19 mouse cellular contexts compared by ENCODE assay signal in genomic region chr13:38537521-38537920, GRCm38 (mm10). TPM values are rescaled to one million over a fixed set of nuclear protein-coding genes. Genes with fewer than 3 reads are reported as not detected.
DNase-seq lines count a peak whose midpoint lies in the region; ATAC-seq and TF ChIP-seq lines count a peak whose summit lies in the region.
"Had no signal": no experiment of that assay in that cellular context is flagged by ENCODE, and none has a peak within 500 bp of the region (broad histone marks: within the 10 kb centered on the region; RNA-seq: fewer than 3 reads in every experiment).

No protein-coding gene starts in this region.

- no peaks in the 10 kb centered on the region; the same call in 1 of the 2 replicates for H3K27me3 ChIP-seq in heart, embryonic 10.5 days (ENCODE audit: insufficient read depth, poor library complexity, severe bottlenecking)
- H3K27me3 ChIP-seq in limb, embryonic 11.5 days (ENCODE audit: control insufficient read depth, insufficient read depth, low read length) = no peaks in the 10 kb centered on the region
- H3K27me3 ChIP-seq in limb, embryonic 10.5 days (ENCODE audit: low read depth, poor library complexity, severe bottlenecking) = no peaks in the 10 kb centered on the region
- no peaks in the 10 kb centered on the region for H3K27me3 ChIP-seq in midbrain, postnatal 0 days (ENCODE audit: insufficient read depth, low read length)
- no peaks in the 10 kb centered on the region for H3K27me3 ChIP-seq in midbrain, embryonic 14.5 days (ENCODE audit: control insufficient read depth, insufficient read depth, low read length)
- no peaks in the 10 kb centered on the region for H3K27me3 ChIP-seq in stomach, postnatal 0 days (ENCODE audit: control insufficient read depth, insufficient read depth, low read length)
- H3K27me3 ChIP-seq: forebrain, embryonic 13.5 days; heart, embryonic 15.5 days; hindbrain, embryonic 13.5 days had no signal

- no peaks in the 10 kb centered on the region for H3K9me3 ChIP-seq in heart, embryonic 10.5 days
- H3K9me3 ChIP-seq in limb, embryonic 11.5 days (ENCODE audit: control insufficient read depth, low read length) = no peaks in the 10 kb centered on the region
- H3K9me3 ChIP-seq in limb, embryonic 10.5 days (replicated peaks) = no peaks in the 10 kb centered on the region
- no peaks in the 10 kb centered on the region for H3K9me3 ChIP-seq in midbrain, postnatal 0 days (ENCODE audit: low read length)
- H3K9me3 ChIP-seq in midbrain, embryonic 14.5 days (ENCODE audit: control insufficient read depth, low read length) = no peaks in the 10 kb centered on the region
- H3K9me3 ChIP-seq in stomach, postnatal 0 days (ENCODE audit: control insufficient read depth, low read length) = no peaks in the 10 kb centered on the region
- H3K9me3 ChIP-seq: forebrain, embryonic 13.5 days; heart, embryonic 15.5 days; hindbrain, embryonic 13.5 days had no signal

- 0 out of 2 replicates have a peak, but pooled peaks have one; percentile 31 for ATAC-seq in limb, embryonic 11.5 days (ENCODE audit: insufficient number of reproducible peaks, low FRiP score, low TSS enrichment, low read depth)
- ATAC-seq in midbrain, postnatal 0 days (ENCODE audit: low FRiP score) = peak; percentile 47; the same call in 1 of the 2 replicates
- ATAC-seq in midbrain, embryonic 14.5 days (ENCODE audit: low FRiP score, low TSS enrichment) = no peak
- peak; percentile 26 for ATAC-seq in stomach, postnatal 0 days (ENCODE audit: low FRiP score, low TSS enrichment)
- ATAC-seq: forebrain, embryonic 13.5 days; hindbrain, postnatal 0 days had no signal

- H3K36me3 ChIP-seq in heart, embryonic 10.5 days = no peaks in the 10 kb centered on the region
- no peaks in the 10 kb centered on the region for H3K36me3 ChIP-seq in limb, embryonic 11.5 days (ENCODE audit: control insufficient read depth, insufficient read depth, low read length)
- no peaks in the 10 kb centered on the region for H3K36me3 ChIP-seq in limb, embryonic 10.5 days
- H3K36me3 ChIP-seq in midbrain, postnatal 0 days (ENCODE audit: insufficient read depth, low read length) = no peaks in the 10 kb centered on the region
- no peaks in the 10 kb centered on the region for H3K36me3 ChIP-seq in midbrain, embryonic 14.5 days (ENCODE audit: control insufficient read depth, insufficient read depth, low read length)
- no peaks in the 10 kb centered on the region for H3K36me3 ChIP-seq in stomach, postnatal 0 days (ENCODE audit: control insufficient read depth, insufficient read depth, low read length)
- H3K36me3 ChIP-seq: heart, embryonic 15.5 days; hindbrain, embryonic 13.5 days had no signal

- H3K4me1 ChIP-seq in heart, embryonic 10.5 days = peaks cover 9% of the 10 kb centered on the region; the same call in 1 of the 2 replicates
- H3K4me1 ChIP-seq in limb, embryonic 11.5 days (ENCODE audit: control insufficient read depth, insufficient read depth, low read length) = no peaks in the 10 kb centered on the region
- no peaks in the 10 kb centered on the region for H3K4me1 ChIP-seq in limb, embryonic 10.5 days
- H3K4me1 ChIP-seq in midbrain, postnatal 0 days (ENCODE audit: insufficient read depth, low read length) = no peaks in the 10 kb centered on the region
- H3K4me1 ChIP-seq in midbrain, embryonic 14.5 days (ENCODE audit: control insufficient read depth, insufficient read depth, low read length) = no peaks in the 10 kb centered on the region
- H3K4me1 ChIP-seq in stomach, postnatal 0 days (replicated peaks; ENCODE audit: control insufficient read depth, insufficient read depth) = 0 out of 2 replicates have a peak, but pooled peaks cover 2% of the 10 kb centered on the region
- H3K4me1 ChIP-seq: forebrain, embryonic 13.5 days; hindbrain, embryonic 13.5 days had no signal

- TF ChIP-seq CTCF in midbrain, postnatal 0 days (IDR thresholded peaks at IDR 0.05) = no peak
- no peak for TF ChIP-seq CTCF in stomach, postnatal 0 days (IDR thresholded peaks at IDR 0.05; ENCODE audit: low read depth)

- no peak overlapping the region for H3K4me3 ChIP-seq in heart, embryonic 10.5 days
- H3K4me3 ChIP-seq in limb, embryonic 11.5 days (ENCODE audit: low read depth, low read length) = no peak overlapping the region
- H3K4me3 ChIP-seq in limb, embryonic 10.5 days = no peak overlapping the region
- no peak overlapping the region for H3K4me3 ChIP-seq in midbrain, postnatal 0 days (ENCODE audit: low read depth, low read length)
- no peak overlapping the region for H3K4me3 ChIP-seq in midbrain, embryonic 14.5 days (replicated peaks; ENCODE audit: low read depth, low read length)
- H3K4me3 ChIP-seq in stomach, postnatal 0 days (ENCODE audit: low read depth, low read length) = no peak overlapping the region
- H3K4me3 ChIP-seq: forebrain, embryonic 13.5 days; heart, embryonic 15.5 days; hindbrain, embryonic 13.5 days had no signal

- peak; percentile 53 for DNase-seq in heart, embryonic 10.5 days (ENCODE audit: low spot score)
- DNase-seq in heart, postnatal 25 days (ENCODE audit: low spot score) = no peak
- DNase-seq in limb, embryonic 11.5 days (ENCODE audit: low spot score) = no peak
- DNase-seq in limb, embryonic 10.5 days (ENCODE audit: low spot score) = no peak
- DNase-seq in midbrain, postnatal 0 days (ENCODE audit: low spot score) = no peak
- DNase-seq in midbrain, embryonic 14.5 days = no peak
- no peak for DNase-seq in stomach, postnatal 0 days (ENCODE audit: low spot score)
- DNase-seq in embryo, embryonic 10 days (ENCODE audit: low spot score) = no peak
- DNase-seq: adrenal gland, adult 2 months; adrenal gland, postnatal 25 days; cerebellum, adult 18-20 months; cerebellum, adult 9-11 months; cerebellum, postnatal 36 days; gastrocnemius, postnatal 36 days; heart, adult 18-20 months had no signal

- no peak overlapping the region for H3K4me2 ChIP-seq in limb, embryonic 11.5 days (ENCODE audit: low read depth, severe bottlenecking)
- no peak overlapping the region for H3K4me2 ChIP-seq in midbrain, postnatal 0 days (ENCODE audit: low read depth, low read length, poor library complexity, severe bottlenecking)
- H3K4me2 ChIP-seq in midbrain, embryonic 14.5 days (ENCODE audit: low read length) = no peak overlapping the region
- no peak overlapping the region for H3K4me2 ChIP-seq in stomach, postnatal 0 days (replicated peaks; ENCODE audit: low read depth)
- H3K4me2 ChIP-seq: forebrain, embryonic 13.5 days; heart, embryonic 15.5 days; hindbrain, embryonic 13.5 days had no signal

- no peak for TF ChIP-seq EP300 in stomach, postnatal 0 days (optimal IDR thresholded peaks at IDR 0.05)

- H3K9ac ChIP-seq in limb, embryonic 11.5 days (ENCODE audit: low read length) = no peak overlapping the region
- no peak overlapping the region for H3K9ac ChIP-seq in midbrain, postnatal 0 days (replicated peaks; ENCODE audit: low read length, poor library complexity, severe bottlenecking)
- no peak overlapping the region for H3K9ac ChIP-seq in midbrain, embryonic 14.5 days (replicated peaks; ENCODE audit: low read length)
- no peak overlapping the region for H3K9ac ChIP-seq in stomach, postnatal 0 days (ENCODE audit: low read length)
- H3K9ac ChIP-seq: forebrain, embryonic 13.5 days; heart, embryonic 15.5 days; hindbrain, embryonic 13.5 days had no signal

- no peak overlapping the region for H3K27ac ChIP-seq in heart, embryonic 10.5 days
- H3K27ac ChIP-seq in limb, embryonic 11.5 days (replicated peaks; ENCODE audit: low read depth, low read length) = no peak overlapping the region
- no peak overlapping the region for H3K27ac ChIP-seq in limb, embryonic 10.5 days
- no peak overlapping the region for H3K27ac ChIP-seq in midbrain, postnatal 0 days (ENCODE audit: low read depth, low read length)
- no peak overlapping the region for H3K27ac ChIP-seq in midbrain, embryonic 14.5 days (replicated peaks; ENCODE audit: low read depth, low read length)
- no peak overlapping the region for H3K27ac ChIP-seq in stomach, postnatal 0 days (replicated peaks)
- H3K27ac ChIP-seq: forebrain, embryonic 13.5 days; heart, embryonic 15.5 days; hindbrain, embryonic 13.5 days; hindbrain, postnatal 0 days had no signal

- intact Hi-C loops in heart, postnatal 25 days (cut with DNase I) = no loop called here

RNA-seq across cellular contexts. Expression of gene Txndc5, which starts 8.9 kb away (rescaled TPM):
- 242 and 256 TPM in 2 replicates for polyA plus RNA-seq in heart, embryonic 10.5 days (2016; fragmentation: Nextera tagmentation; extraction: Ambion mirVana)
- total RNA-seq in heart, postnatal 25 days (2021) = 10 to 100 TPM; 32.3 to 37.4 TPM
- polyA plus RNA-seq in limb, embryonic 11.5 days (2014; fragmentation: Nextera tagmentation; extraction: Ambion mirVana) = 183 TPM in 2 replicates
- polyA plus RNA-seq in limb, embryonic 10.5 days (2016; fragmentation: Nextera tagmentation; extraction: Ambion mirVana) = 188 TPM in 2 replicates
- 89.6 and 92.6 TPM in 2 replicates for total RNA-seq in midbrain, postnatal 0 days (2014; rRNA removed)
- polyA plus RNA-seq in midbrain, postnatal 0 days (2015; fragmentation: Nextera tagmentation; extraction: Ambion mirVana) = 80.0 and 80.7 TPM in 2 replicates
- 56.4 and 81.9 TPM in 2 replicates for polyA plus RNA-seq in midbrain, embryonic 14.5 days (2014; fragmentation: Nextera tagmentation; extraction: Ambion mirVana)
- polyA plus RNA-seq in stomach, postnatal 0 days (2015; fragmentation: Nextera tagmentation; extraction: Ambion mirVana) = 181 and 183 TPM in 2 replicates
